Mouse (Mus musculus): ENCODE measurements around the gene Duox2.
"Not testable (repeated sequence)": the region's sequence is repeated elsewhere in the genome, so short reads cannot be mapped to it uniquely, and the experiment has no call there.

Gene Duox2

DNA sequence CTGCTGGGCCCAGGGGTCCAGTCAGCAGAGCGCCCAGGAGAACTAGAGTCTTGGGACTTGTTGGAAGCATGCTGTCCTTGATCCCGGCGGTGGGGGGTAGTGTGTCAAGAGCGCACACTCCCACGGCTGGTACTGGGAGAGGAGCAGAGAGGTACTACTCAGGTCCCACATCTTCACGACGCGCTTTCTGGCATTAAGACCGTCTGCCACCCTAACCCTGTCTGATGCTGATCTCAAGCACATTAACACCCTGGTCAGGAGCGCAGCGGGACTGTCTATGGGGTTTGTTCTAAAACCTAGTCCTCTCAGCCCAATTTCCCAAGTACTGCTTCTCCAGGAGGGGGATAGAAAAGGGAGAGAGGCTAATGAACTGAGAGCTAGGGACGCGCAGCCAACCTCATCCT lies at the start of gene Duox2:
TSS of gene Duox2 (minus strand) at position 354 of the 404 bp plus-strand sequence.
- in situ Hi-C loops (cut with MboI, MseI) = no loop called here

GRCm38 (mm10) chr2:122347257-122347656 lies 49.0 kb upstream of the Duox2 start:
- in situ Hi-C loops (cut with MboI, MseI) = no loop called here

DNA sequence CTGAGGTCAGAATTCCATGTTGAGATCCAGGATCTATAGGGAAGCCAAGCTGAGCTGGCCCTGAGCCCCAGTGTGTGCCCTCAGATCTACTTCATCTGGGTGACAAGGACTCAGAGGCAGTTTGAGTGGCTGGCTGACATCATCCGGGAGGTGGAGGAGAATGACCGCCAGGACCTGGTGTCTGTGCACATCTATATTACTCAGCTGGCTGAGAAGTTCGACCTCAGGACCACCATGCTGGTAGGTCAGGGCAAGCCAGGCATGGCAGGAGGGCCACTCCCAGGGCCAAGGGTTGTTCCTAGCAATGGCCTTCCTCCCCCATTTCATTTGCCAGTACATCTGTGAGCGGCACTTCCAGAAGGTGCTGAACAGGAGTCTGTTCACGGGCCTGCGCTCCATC lies 47.9 kb upstream of the Duox2 start:
- in situ Hi-C loops (cut with MboI, MseI) = not testable (repeated sequence)

GRCm38 (mm10) chr2:122345106-122345893 lies 47.1 kb upstream of the Duox2 start:
- in situ Hi-C loops (cut with MboI, MseI) = no loop called here

- in situ Hi-C loops (cut with MboI, MseI) = no loop called here
Observed at GRCm38 (mm10) chr2:122337291-122337690, 39.0 kb upstream of the Duox2 start.

DNA sequence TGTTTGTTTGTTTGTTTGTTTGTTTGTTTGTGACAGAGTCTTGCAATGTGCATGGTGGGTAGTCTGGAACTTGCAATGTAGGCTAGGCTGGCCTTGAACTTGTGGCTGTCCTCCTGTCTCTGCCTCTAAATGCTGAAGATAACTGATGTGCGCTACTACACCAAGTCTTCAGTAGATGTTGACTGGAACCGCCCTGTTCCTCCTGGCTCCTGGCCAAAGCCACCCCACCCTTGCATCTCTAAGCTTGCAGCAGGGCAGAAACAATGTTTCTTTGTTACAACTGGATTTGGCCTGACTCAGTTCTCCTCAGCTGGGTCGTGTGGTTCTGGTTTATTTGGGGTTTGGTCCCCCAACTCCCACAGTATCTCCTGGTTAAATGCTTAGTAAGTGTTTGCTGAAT lies 35.9 kb upstream of the Duox2 start:
- in situ Hi-C loops (cut with MboI, MseI) = no loop called here

DNA sequence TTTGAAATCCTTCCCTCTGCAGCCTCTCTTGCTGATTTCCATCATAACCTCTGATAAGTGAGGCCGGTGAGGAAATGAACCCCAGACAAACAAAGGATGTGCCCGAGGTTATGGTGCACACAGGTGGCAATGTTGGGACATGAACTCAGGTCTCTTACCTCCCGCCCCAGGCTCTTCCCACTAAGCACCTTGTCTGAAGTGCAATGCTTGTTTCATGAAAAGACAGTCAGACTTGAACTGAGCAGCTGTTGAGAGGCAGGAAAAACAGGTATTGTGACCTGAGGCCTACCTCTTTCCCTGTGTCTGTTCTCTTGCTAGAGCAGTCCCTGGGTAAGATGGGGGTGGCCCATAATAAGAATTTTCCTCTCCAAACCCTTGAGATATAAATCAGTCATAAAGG lies 34.0 kb upstream of the Duox2 start:
- in situ Hi-C loops (cut with MboI, MseI) = no loop called here

GRCm38 (mm10) chr2:122330317-122330716 lies 32.1 kb upstream of the Duox2 start:
- in situ Hi-C loops (cut with MboI, MseI) = not testable (repeated sequence)

DNA sequence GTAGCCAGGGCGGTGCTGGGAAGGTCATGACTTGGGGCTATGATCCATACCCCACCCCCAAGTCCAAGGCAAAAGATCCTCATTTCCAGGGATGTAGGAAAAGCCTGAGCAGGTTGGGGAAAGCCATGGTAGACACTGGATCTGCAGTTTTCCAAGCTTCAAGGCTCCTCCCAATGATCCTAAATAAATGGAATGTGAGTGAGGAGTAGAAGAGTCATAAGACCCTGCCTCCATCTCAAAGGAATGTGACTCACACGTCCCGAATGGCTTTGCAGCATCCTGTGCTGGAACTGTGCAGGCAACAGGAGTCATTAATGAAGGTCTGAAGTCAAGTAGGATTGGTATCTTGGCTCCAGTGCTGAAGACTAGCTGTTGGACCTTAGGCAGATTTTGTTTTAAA lies 29.7 kb upstream of the Duox2 start:
- in situ Hi-C loops (cut with MboI, MseI) = no loop called here

GRCm38 (mm10) chr2:122325361-122325760 lies 27.1 kb upstream of the Duox2 start:
- in situ Hi-C loops (cut with MboI, MseI) = no loop called here

- in situ Hi-C loops (cut with MboI, MseI) = no loop called here
Observed at GRCm38 (mm10) chr2:122324586-122324985, 26.3 kb upstream of the Duox2 start.

DNA sequence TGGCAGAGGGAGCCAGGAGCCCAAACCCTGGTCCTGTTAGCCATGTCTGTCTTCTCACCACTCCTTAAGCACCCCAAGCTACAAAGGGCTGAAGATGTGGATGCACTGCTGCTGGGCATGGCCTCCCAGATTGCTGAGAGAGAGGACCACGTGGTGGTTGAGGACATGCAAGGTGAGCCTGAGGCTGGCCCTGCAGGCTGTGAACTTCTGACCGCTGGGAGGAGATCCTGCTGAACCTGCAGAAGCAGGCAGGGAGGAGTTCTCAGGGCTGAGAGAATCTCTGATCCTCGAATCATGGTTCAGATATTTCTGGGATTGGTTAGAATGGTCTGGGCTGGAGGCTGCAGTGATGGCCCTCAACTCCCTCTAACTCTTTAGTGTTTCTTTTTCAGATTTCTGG lies 25.7 kb upstream of the Duox2 start:
- in situ Hi-C loops (cut with MboI, MseI) = no loop called here

GRCm38 (mm10) chr2:122317384-122317783 lies 19.1 kb upstream of the Duox2 start:
- in situ Hi-C loops (cut with MboI, MseI) = no loop called here

- in situ Hi-C loops (cut with MboI, MseI) = no loop called here
Observed at GRCm38 (mm10) chr2:122315372-122315771, 17.1 kb upstream of the Duox2 start, which contains the start of gene Duox1. Gene Duox1 (plus strand): TSS chr2:122315672.

DNA sequence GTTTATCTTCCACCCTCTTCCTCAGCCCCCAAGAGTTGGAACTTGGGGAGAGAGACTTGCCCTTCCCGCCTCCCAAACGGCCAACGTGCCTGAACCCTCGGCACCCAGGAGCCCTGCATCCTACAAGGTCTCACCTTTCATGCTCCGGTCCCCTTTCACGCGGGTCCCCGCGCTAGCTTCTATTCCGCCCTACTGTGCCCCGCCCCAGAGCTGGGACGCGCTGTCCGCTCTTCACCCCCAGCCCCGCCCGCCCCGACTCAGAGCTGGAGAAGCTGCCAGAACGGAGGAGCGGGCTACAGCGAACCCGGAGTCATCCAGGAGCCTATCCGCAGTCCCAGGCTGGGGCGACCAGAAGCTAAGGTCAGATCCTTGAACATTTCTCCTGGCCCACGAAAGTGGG lies 15.3 kb upstream of the Duox2 start, which contains the start of gene Duoxa1:
TSS of gene Duoxa1 (minus strand) at position 195 of the 400 bp plus-strand sequence.
- in situ Hi-C loops (cut with MboI, MseI) = no loop called here

GRCm38 (mm10) chr2:122312722-122313417 lies 14.6 kb upstream of the Duox2 start:
- in situ Hi-C loops (cut with MboI, MseI) = no loop called here

- in situ Hi-C loops (cut with MboI, MseI) = no loop called here
Observed at GRCm38 (mm10) chr2:122311561-122311960, 13.3 kb upstream of the Duox2 start.

DNA sequence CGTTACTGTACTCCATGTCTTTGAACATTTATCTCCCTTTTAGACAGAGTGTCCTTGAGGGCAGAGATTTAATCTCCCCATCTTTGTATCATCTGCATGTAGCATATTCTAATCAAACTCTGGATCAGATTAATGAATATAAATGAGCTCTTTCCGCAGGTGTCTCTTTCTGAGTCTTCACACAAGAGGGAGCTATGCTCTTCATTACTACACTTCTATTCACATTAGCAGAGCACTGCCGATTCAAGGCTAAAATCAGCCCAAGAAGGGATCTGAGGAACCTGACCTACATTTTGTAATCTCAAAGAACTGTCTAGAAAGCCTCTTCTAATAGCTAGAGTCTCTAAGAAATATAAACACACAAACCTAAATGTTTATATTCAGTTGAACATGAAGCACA lies 11.4 kb upstream of the Duox2 start:
- in situ Hi-C loops (cut with MboI, MseI) = no loop called here

DNA sequence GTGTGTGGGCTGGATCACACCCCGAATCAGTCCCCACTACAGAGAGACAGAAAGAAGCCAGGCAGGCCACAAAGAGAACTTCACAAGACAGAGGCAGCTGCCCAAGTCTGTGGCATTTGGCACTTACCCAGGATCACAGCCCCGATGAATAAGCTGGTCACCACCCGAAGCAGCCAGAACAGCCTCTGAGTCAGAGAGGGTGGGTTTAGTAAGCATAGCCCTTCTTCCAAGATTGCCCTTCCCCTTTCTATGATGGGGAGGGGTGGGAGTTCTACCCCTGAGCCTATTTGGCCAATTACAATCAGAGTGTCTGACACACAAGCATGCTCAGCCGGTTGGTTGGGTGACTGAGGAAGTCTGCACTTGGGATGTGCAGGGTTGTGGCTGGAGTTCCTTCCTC lies 7.9 kb upstream of the Duox2 start:
- in situ Hi-C loops (cut with MboI, MseI) = no loop called here

DNA sequence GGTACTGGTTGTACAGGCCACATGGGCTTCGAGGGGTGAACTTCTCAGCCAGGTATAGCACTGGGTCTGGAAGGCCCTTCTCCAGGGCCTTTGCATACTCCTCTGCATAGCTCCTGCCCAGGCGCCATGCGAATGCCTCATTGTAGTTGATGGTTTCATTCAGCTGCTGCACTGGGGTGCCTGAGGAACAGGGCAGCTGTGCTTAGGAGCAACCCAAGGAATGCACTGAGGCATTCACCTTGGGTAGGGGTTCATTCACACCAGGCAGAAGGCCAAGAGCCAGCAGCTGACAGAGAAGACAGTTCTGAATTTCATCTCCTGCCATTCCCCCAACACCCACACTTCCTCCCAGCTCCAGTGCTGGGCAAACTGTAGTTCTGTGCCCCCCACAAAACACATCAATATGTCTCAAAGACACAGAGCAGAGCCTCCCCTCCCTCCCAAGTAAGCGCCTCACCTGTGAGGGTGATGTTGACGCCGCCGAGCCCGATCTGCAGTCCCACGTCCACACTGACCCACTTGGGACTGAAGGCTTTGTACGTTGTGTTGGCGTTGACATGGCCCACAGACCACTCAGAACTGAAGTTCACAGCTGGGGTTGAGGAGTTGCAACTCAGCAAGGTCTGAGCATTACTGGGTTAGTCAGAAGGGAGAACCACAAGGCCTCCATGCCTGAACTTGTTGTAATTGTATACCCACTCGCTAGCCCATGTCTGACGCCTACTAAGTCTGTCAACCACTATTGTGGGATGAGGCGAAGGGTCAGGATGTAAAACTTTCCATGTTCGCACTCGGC lies 7.0 kb upstream of the Duox2 start:
- in situ Hi-C loops (cut with MboI, MseI) = no loop called here

DNA sequence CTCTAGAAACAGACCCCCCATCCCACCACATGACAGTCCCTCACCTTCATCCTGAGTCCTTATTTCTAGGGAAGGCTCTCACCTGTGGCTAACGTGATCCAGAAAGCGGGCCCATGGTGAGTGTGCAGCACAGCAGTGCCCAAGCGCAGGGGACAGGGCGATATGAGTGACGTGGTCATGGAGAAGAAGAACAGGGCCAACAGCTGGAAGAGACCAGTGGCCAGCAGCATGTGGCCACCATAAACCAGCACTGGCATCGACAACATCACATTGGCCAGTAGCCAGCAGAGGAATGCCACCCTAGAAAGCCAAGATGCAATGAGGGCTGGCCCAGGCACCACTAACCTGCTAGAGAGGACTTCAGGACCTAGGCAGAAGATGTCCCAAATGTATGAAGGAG lies 6.3 kb upstream of the Duox2 start:
- in situ Hi-C loops (cut with MboI, MseI) = loop anchor here in 1 of 2 experiments (5.0 kb wide), 1 partner anchor 107 kb away; no protein-coding TSS in a partner anchor

Data from T-helper 17 cell (primary cell).